Mouse (Mus musculus) mesoderm, embryonic 11.5 days (tissue): ENCODE measurements around the gene Vax1.

ENCODE experiments used
- DNase-seq: peaks from one replicate; pipeline ENCODE4 v3.0.0-alpha.2; 2012; ENCODE audit warnings: low read depth, low spot score

The Vax1 gene

GRCm38 (mm10) chr19:59169143-59169935, 517 bp downstream of the Vax1 start:
- DNase-seq, result no peak

- no peak for DNase-seq
These were observed 1.4 kb downstream of the Vax1 start for GRCm38 (mm10) chr19:59168386-59168905.

- no peak for DNase-seq
These were observed 2.0 kb downstream of the Vax1 start for GRCm38 (mm10) chr19:59167871-59168270.

GRCm38 (mm10) chr19:59166879-59167278, 3.0 kb downstream of the Vax1 start:
- DNase-seq, result peak; percentile 41

GRCm38 (mm10) chr19:59166311-59166761, 3.5 kb downstream of the Vax1 start:
- peak; percentile 44 for DNase-seq

GRCm38 (mm10) chr19:59165577-59165976, 4.3 kb downstream of the Vax1 start:
- DNase-seq, result no peak

GRCm38 (mm10) chr19:59164896-59165560, 4.8 kb downstream of the Vax1 start:
- no peak for DNase-seq

GRCm38 (mm10) chr19:59164111-59164510, 5.7 kb downstream of the Vax1 start:
- no peak for DNase-seq

GRCm38 (mm10) chr19:59156702-59157101, 13.2 kb downstream of the Vax1 start:
- no peak for DNase-seq

- DNase-seq, result no peak
These were observed 15.7 kb downstream of the Vax1 start for GRCm38 (mm10) chr19:59154171-59154570.

- DNase-seq, result no peak
These were observed 24.2 kb downstream of the Vax1 start for GRCm38 (mm10) chr19:59145492-59146140.

GRCm38 (mm10) chr19:59145064-59145463, 24.8 kb downstream of the Vax1 start:
- DNase-seq, result no peak

GRCm38 (mm10) chr19:59142206-59142605, 27.6 kb downstream of the Vax1 start:
- no peak for DNase-seq

- DNase-seq, result no peak
These were observed 34.5 kb downstream of the Vax1 start for GRCm38 (mm10) chr19:59135387-59135786.

- no peak for DNase-seq
These were observed 34.9 kb downstream of the Vax1 start for GRCm38 (mm10) chr19:59134916-59135315.

GRCm38 (mm10) chr19:59133202-59133601, 36.7 kb downstream of the Vax1 start:
- peak; percentile 18 for DNase-seq

- DNase-seq, result no peak
These were observed 40.2 kb downstream of the Vax1 start for GRCm38 (mm10) chr19:59129671-59130070.

GRCm38 (mm10) chr19:59128531-59129204, 41.2 kb downstream of the Vax1 start:
- DNase-seq, result no peak

- no peak for DNase-seq
These were observed 42.4 kb downstream of the Vax1 start for GRCm38 (mm10) chr19:59127424-59127823.
